Mouse (Mus musculus): ENCODE results near the gene Defb38. TPM values are rescaled to one million over a fixed set of nuclear protein-coding genes. Genes with fewer than 3 reads are reported as not detected.

Gene Defb38
- polyA plus RNA-seq (2015; fragmentation: Nextera tagmentation; extraction: Ambion mirVana): not detected in 2 replicates

DNA sequence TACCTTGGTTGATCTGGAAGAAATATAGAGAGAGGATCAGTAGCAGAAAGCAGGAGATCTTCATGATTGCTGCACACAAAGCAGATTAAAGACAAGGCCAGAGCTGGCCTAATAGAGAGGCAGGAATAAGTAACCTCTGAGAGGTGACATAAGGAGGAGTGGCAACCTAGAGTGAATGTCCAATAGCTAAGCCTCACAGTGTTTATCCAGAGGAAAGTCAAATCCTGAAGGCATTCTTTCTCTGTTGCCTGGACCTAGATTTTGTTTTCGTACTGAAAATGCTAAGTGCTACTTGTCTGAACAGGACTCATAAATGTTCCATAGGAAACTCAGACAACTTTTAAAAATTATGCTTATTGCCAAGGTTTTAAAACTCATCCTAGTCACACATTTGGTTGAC lies at the start of gene Defb38:
Gene Defb38 (minus strand): TSS at position 101 of the 400 bp plus-strand sequence.
- WGBS: 81% methylated on average over 1 of the region's 1 CpGs
- Histone ChIP-seq H3K4me1 (replicated peaks; ENCODE audit: insufficient read depth, low read length) (no peaks in the 10 kb centered on the region), H3K9me3 (replicated peaks; ENCODE audit: low read length) (no peaks in the 10 kb centered on the region), H3K27ac (no peak within 1 kb of the TSS), H3K36me3 (ENCODE audit: insufficient read depth, low read length) (no peaks in the 10 kb centered on the region), H3K27me3 (ENCODE audit: insufficient read depth, low read length) (no peaks in the 10 kb centered on the region), H3K9ac (ENCODE audit: low read depth, low read length) (no peak within 1 kb of the TSS), H3K4me3 (replicated peaks; ENCODE audit: low read depth, low read length) (no peak within 1 kb of the TSS), H3K4me2 (ENCODE audit: low read length) (no peak within 1 kb of the TSS)
- DNase-seq (ENCODE audit: low spot score) (no peak), ATAC-seq (replicated peaks; ENCODE audit: low FRiP score, low read depth) (no peak)
- no peak for TF ChIP-seq CTCF (IDR thresholded peaks at IDR 0.05; ENCODE audit: low read depth)

DNA sequence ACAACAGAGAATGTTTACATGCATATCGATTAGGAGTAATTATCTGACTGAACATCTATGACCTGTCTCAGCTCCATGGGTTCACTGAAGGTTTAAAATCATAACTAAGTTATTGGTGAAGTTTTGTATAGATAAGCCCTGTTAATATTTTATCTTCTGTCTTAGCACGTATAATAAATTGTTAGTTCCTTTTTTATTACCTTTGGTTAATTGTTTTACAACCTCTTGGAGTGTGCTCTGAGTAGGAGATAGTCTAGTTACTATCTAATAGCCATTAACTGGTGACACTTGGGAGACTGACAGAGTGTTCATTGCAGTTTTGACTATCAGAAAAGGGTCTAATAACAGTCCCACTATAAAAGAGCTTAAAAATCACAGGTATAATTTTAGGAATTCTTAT lies 39.6 kb upstream of the Defb38 start:
- DNase-seq (ENCODE audit: low spot score): no peak
- no peak for ATAC-seq (replicated peaks; ENCODE audit: low FRiP score, low read depth)
- no peaks in the 10 kb centered on the region for H3K36me3 ChIP-seq (ENCODE audit: insufficient read depth, low read length)
- TF ChIP-seq CTCF (IDR thresholded peaks at IDR 0.05; ENCODE audit: low read depth): no peak
- no peaks in the 10 kb centered on the region for H3K4me1 ChIP-seq (replicated peaks; ENCODE audit: insufficient read depth, low read length)
- no peak overlapping the region for H3K27ac ChIP-seq
- H3K4me3 ChIP-seq (replicated peaks; ENCODE audit: low read depth, low read length): no peak overlapping the region
- H3K27me3 ChIP-seq (ENCODE audit: insufficient read depth, low read length): no peaks in the 10 kb centered on the region
- H3K9ac ChIP-seq (ENCODE audit: low read depth, low read length): no peak overlapping the region
- H3K4me2 ChIP-seq (ENCODE audit: low read length): no peak overlapping the region
- H3K9me3 ChIP-seq (replicated peaks; ENCODE audit: low read length): no peaks in the 10 kb centered on the region
- 72% methylated on average over 2 of the region's 2 CpGs for WGBS

DNA sequence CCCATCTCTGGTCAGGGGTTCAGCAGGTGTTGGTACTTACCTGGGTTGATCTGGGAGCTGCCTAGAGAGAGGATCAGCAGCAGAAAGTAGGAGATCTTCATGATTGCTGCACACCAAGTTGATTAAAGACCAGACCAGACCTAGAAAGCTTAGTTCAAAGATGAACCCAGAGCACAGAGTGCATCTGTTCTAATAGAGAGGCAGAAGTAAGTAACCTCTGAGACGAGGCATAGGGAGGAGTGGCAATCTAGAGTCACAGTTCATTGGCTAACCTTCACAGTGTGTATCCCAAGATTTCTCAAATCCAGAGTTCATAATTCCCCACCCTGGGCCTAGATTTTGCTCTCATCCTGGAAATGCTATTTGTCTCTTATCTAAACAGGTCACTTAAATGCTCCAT lies 38.3 kb upstream of the Defb38 start, which contains the start of gene Defb39:
Gene Defb39 (minus strand): TSS at position 101 of the 400 bp plus-strand sequence.
- H3K9ac ChIP-seq (ENCODE audit: low read depth, low read length): no peak within 1 kb of the TSS
- DNase-seq (ENCODE audit: low spot score) (no peak), ATAC-seq (replicated peaks; ENCODE audit: low FRiP score, low read depth) (no peak)
- H3K4me3 ChIP-seq (replicated peaks; ENCODE audit: low read depth, low read length): no peak within 1 kb of the TSS
- H3K27me3 ChIP-seq (ENCODE audit: insufficient read depth, low read length): no peaks in the 10 kb centered on the region
- no peaks in the 10 kb centered on the region for H3K9me3 ChIP-seq (replicated peaks; ENCODE audit: low read length)
- H3K27ac ChIP-seq: no peak within 1 kb of the TSS
- no peaks in the 10 kb centered on the region for H3K36me3 ChIP-seq (ENCODE audit: insufficient read depth, low read length)
- no peak for TF ChIP-seq CTCF (IDR thresholded peaks at IDR 0.05; ENCODE audit: low read depth)
- 78% methylated on average over 1 of the region's 1 CpGs for WGBS
- no peaks in the 10 kb centered on the region for H3K4me1 ChIP-seq (replicated peaks; ENCODE audit: insufficient read depth, low read length)
- H3K4me2 ChIP-seq (ENCODE audit: low read length): no peak within 1 kb of the TSS

- Histone ChIP-seq H3K27ac (no peak overlapping the region), H3K4me3 (replicated peaks; ENCODE audit: low read depth, low read length) (no peak overlapping the region), H3K4me1 (replicated peaks; ENCODE audit: insufficient read depth, low read length) (no peaks in the 10 kb centered on the region), H3K4me2 (ENCODE audit: low read length) (no peak overlapping the region), H3K9ac (ENCODE audit: low read depth, low read length) (no peak overlapping the region), H3K9me3 (replicated peaks; ENCODE audit: low read length) (no peaks in the 10 kb centered on the region), H3K27me3 (ENCODE audit: insufficient read depth, low read length) (no peaks in the 10 kb centered on the region), H3K36me3 (ENCODE audit: insufficient read depth, low read length) (no peaks in the 10 kb centered on the region)
- no peak for TF ChIP-seq CTCF (IDR thresholded peaks at IDR 0.05; ENCODE audit: low read depth)
- DNase-seq (ENCODE audit: low spot score) (no peak), ATAC-seq (replicated peaks; ENCODE audit: low FRiP score, low read depth) (no peak)
Measured at GRCm38 (mm10) chr8:19062891-19063290, 36.5 kb upstream of the Defb38 start.

GRCm38 (mm10) chr8:19045242-19045641 lies 18.9 kb upstream of the Defb38 start:
- ATAC-seq (replicated peaks; ENCODE audit: low FRiP score, low read depth): no peak

More at GRCm38 (mm10) chr8:19045242-19045641, 18.9 kb upstream of the Defb38 start:
- H3K27ac ChIP-seq: no peak overlapping the region
- no peaks in the 10 kb centered on the region for H3K36me3 ChIP-seq (ENCODE audit: insufficient read depth, low read length)
- DNase-seq (ENCODE audit: low spot score): no peak
- no peak for TF ChIP-seq CTCF (IDR thresholded peaks at IDR 0.05; ENCODE audit: low read depth)
- H3K4me3 ChIP-seq (replicated peaks; ENCODE audit: low read depth, low read length): no peak overlapping the region
- no peaks in the 10 kb centered on the region for H3K9me3 ChIP-seq (replicated peaks; ENCODE audit: low read length)
- H3K9ac ChIP-seq (ENCODE audit: low read depth, low read length): no peak overlapping the region
- no peak overlapping the region for H3K4me2 ChIP-seq (ENCODE audit: low read length)
- WGBS: 93% methylated on average over 14 of the region's 14 CpGs
- no peaks in the 10 kb centered on the region for H3K27me3 ChIP-seq (ENCODE audit: insufficient read depth, low read length)
- H3K4me1 ChIP-seq (replicated peaks; ENCODE audit: insufficient read depth, low read length): no peaks in the 10 kb centered on the region

Other genes starting within 250 kb of the Defb38 start
- gene Defb40, start 48.3 kb downstream of the Defb38 start, polyA plus RNA-seq (2015; fragmentation: Nextera tagmentation; extraction: Ambion mirVana): not detected in 2 replicates
- gene Defb37, start 35.5 kb downstream of the Defb38 start, polyA plus RNA-seq (2015; fragmentation: Nextera tagmentation; extraction: Ambion mirVana): not detected in 2 replicates
- not detected in 2 replicates for gene Defb39, start 38.2 kb upstream of the Defb38 start, polyA plus RNA-seq (2015; fragmentation: Nextera tagmentation; extraction: Ambion mirVana)
- gene Defb12, start 88.3 kb upstream of the Defb38 start, polyA plus RNA-seq (2015; fragmentation: Nextera tagmentation; extraction: Ambion mirVana): 0.16 and 0.23 TPM in 2 replicates
- gene Defb34, start 97.2 kb upstream of the Defb38 start, polyA plus RNA-seq (2015; fragmentation: Nextera tagmentation; extraction: Ambion mirVana): not detected in 2 replicates
- gene Gm45826, start 114.2 kb upstream of the Defb38 start, polyA plus RNA-seq (2015; fragmentation: Nextera tagmentation; extraction: Ambion mirVana): 0.24 TPM in 1 of 2 replicates, not detected in the other
- gene Defb14, start 167.8 kb upstream of the Defb38 start, polyA plus RNA-seq (2015; fragmentation: Nextera tagmentation; extraction: Ambion mirVana): not detected in 2 replicates
- not detected in 2 replicates for gene Defb4, start 172.1 kb upstream of the Defb38 start, polyA plus RNA-seq (2015; fragmentation: Nextera tagmentation; extraction: Ambion mirVana)
- not detected in 2 replicates for gene Defb6, start 198.9 kb upstream of the Defb38 start, polyA plus RNA-seq (2015; fragmentation: Nextera tagmentation; extraction: Ambion mirVana)
- not detected in 2 replicates for gene Defb46, start 213.3 kb upstream of the Defb38 start, polyA plus RNA-seq (2015; fragmentation: Nextera tagmentation; extraction: Ambion mirVana)
- gene Defb5, start 221.0 kb upstream of the Defb38 start, polyA plus RNA-seq (2015; fragmentation: Nextera tagmentation; extraction: Ambion mirVana): not detected in 2 replicates